Mouse (Mus musculus) liver, embryonic 11.5 days (tissue): ENCODE results near the gene Zfp148. TPM values are rescaled to one million over a fixed set of nuclear protein-coding genes. Genes with fewer than 3 reads are reported as not detected.
"Not testable (repeated sequence)": the region's sequence is repeated elsewhere in the genome, so short reads cannot be mapped to it uniquely, and the experiment has no call there.

Source experiments
- ATAC-seq: fragments of 200-750 bp; cut with Nextera tagmentation; replicated peaks from 2 replicates; pipeline ENCODE4 v1.8.0; 2017; ENCODE audit warnings: moderate number of reproducible peaks, mild to moderate bottlenecking, moderate TSS enrichment, moderate library complexity; ENCODE audit not compliant: low FRiP score
- DNase-seq: peaks from one replicate; pipeline ENCODE4 v3.0.0-alpha.2; 2017; ENCODE audit warnings: low spot score
- H3K27ac ChIP-seq: fragments of 300-500 bp; sonication (generic); 2 replicates; pipeline ENCODE4 v1.5.1; 2014; ENCODE audit warnings: mild to moderate bottlenecking, low read depth, low read length, control low read depth
- H3K27me3 ChIP-seq: fragments of 300-500 bp; sonication (generic); replicated peaks from 2 replicates; pipeline ENCODE4 v1.6.1; 2014; ENCODE audit warnings: low read length, mixed read lengths; ENCODE audit not compliant: control insufficient read depth, insufficient read depth
- H3K36me3 ChIP-seq: fragments of 300-500 bp; sonication (generic); 2 replicates; pipeline ENCODE4 v1.6.1; 2014; ENCODE audit warnings: mild to moderate bottlenecking, low read length, moderate library complexity, mixed read lengths; ENCODE audit not compliant: control insufficient read depth, insufficient read depth
- H3K4me1 ChIP-seq: fragments of 300-500 bp; sonication (generic); replicated peaks from 2 replicates; pipeline ENCODE4 v1.6.1; 2014; ENCODE audit warnings: low read length, mixed read lengths; ENCODE audit not compliant: control insufficient read depth, insufficient read depth
- H3K4me2 ChIP-seq: fragments of 300-500 bp; sonication (generic); 2 replicates; pipeline ENCODE4 v1.6.1; 2014; ENCODE audit warnings: mild to moderate bottlenecking, control low read depth, moderate library complexity
- H3K4me3 ChIP-seq: fragments of 300-500 bp; sonication (generic); 2 replicates; pipeline ENCODE4 v1.5.1; 2014; ENCODE audit warnings: low read depth, low read length, control low read depth
- H3K9ac ChIP-seq: fragments of 300-500 bp; sonication (generic); 2 replicates; pipeline ENCODE4 v1.6.1; 2014; ENCODE audit warnings: low read depth, low read length, control low read depth
- H3K9me3 ChIP-seq: fragments of 300-500 bp; sonication (generic); 2 replicates; pipeline ENCODE4 v1.6.1; 2016; ENCODE audit warnings: low read length, inconsistent platforms, mixed read lengths; ENCODE audit not compliant: control insufficient read depth
- WGBS: fragments of 180-500 bp; shearing (Covaris S2); extraction: QIAGEN DNeasy Blood & Tissue Kit; methylation state at CpG from one replicate; pipeline ENCODE4 v1.1.7; 2014; 5-methylcytosine and 5-hydroxymethylcytosine counted together
- polyA plus RNA-seq: library from polyadenylated mRNA; unstranded; fragments of >200 nt; fragmentation: Nextera tagmentation; extraction: Ambion mirVana; gene quantifications from 2 replicates; pipeline ENCODE4 v1.2.1, GENCODE M21; 2014

Zfp148 gene
- polyA plus RNA-seq, 1 experiment from 2014 or later: 27.5 TPM

GRCm38 (mm10) chr16:33373326-33373725, 7.3 kb upstream of the Zfp148 start:
- Histone ChIP-seq H3K27me3 (no peaks in the 10 kb centered on the region), H3K4me2 (no peak overlapping the region), H3K4me3 (no peak overlapping the region), H3K9me3 (no peaks in the 10 kb centered on the region), H3K4me1 (0 out of 2 replicates have a peak, but pooled peaks cover 2% of the 10 kb centered on the region), H3K27ac (no peak overlapping the region), H3K36me3 (no peaks in the 10 kb centered on the region), H3K9ac (no peak overlapping the region)
- no peak for DNase-seq
- WGBS: 98% methylated on average over 2 of the region's 2 CpGs
- ATAC-seq: no peak

GRCm38 (mm10) chr16:33376266-33376665, 4.4 kb upstream of the Zfp148 start:
- 0 out of 2 replicates have a peak, but pooled peaks cover 3% of the 10 kb centered on the region for H3K4me1 ChIP-seq
- no peak overlapping the region for H3K9ac ChIP-seq
- 76% methylated on average over 5 of the region's 5 CpGs for WGBS
- H3K36me3 ChIP-seq: no peaks in the 10 kb centered on the region
- no peaks in the 10 kb centered on the region for H3K27me3 ChIP-seq
- no peak overlapping the region for H3K4me2 ChIP-seq
- no peak overlapping the region for H3K4me3 ChIP-seq
- ATAC-seq: no peak
- no peak for DNase-seq
- no peak overlapping the region for H3K27ac ChIP-seq
- no peaks in the 10 kb centered on the region for H3K9me3 ChIP-seq

- ATAC-seq (no peak), DNase-seq (no peak)
- H3K4me1 ChIP-seq: peaks cover 8% of the 10 kb centered on the region; the same call in 1 of the 2 replicates
- H3K4me3 ChIP-seq: peak overlapping the region; percentile 98
- H3K27ac ChIP-seq: no peak overlapping the region; the same call in 1 of the 2 replicates
- peak overlapping the region; percentile 97 for H3K9ac ChIP-seq
- no peaks in the 10 kb centered on the region; the same call in 1 of the 2 replicates for H3K36me3 ChIP-seq
- no peaks in the 10 kb centered on the region for H3K27me3 ChIP-seq
- WGBS: 78% methylated on average over 6 of the region's 6 CpGs
- H3K4me2 ChIP-seq: peak overlapping the region; percentile 77
- no peaks in the 10 kb centered on the region for H3K9me3 ChIP-seq
Measured at GRCm38 (mm10) chr16:33379219-33379943, 1.3 kb upstream of the Zfp148 start.

GRCm38 (mm10) chr16:33380882-33381613, 412 bp downstream of the Zfp148 start:
- Histone ChIP-seq H3K27me3 (no peaks in the 10 kb centered on the region), H3K4me2 (peak overlapping the region; percentile 77), H3K27ac (peak overlapping the region; percentile 87), H3K4me3 (peak overlapping the region; percentile 98), H3K36me3 (no peaks in the 10 kb centered on the region; the same call in 1 of the 2 replicates), H3K4me1 (peaks cover 8% of the 10 kb centered on the region; the same call in 1 of the 2 replicates), H3K9ac (peak overlapping the region; percentile 97), H3K9me3 (no peaks in the 10 kb centered on the region)
- DNase-seq (peak; percentile 79), ATAC-seq (peak; percentile 71)
- under 1% methylated on average over 47 of the region's 80 CpGs for WGBS

- Histone ChIP-seq H3K4me2 (peak overlapping the region; percentile 77), H3K9ac (peak overlapping the region; percentile 97), H3K4me3 (peak overlapping the region; percentile 98), H3K9me3 (no peaks in the 10 kb centered on the region), H3K36me3 (no peaks in the 10 kb centered on the region; the same call in 1 of the 2 replicates), H3K4me1 (peaks cover 8% of the 10 kb centered on the region; the same call in 1 of the 2 replicates), H3K27ac (peak overlapping the region; percentile 87), H3K27me3 (no peaks in the 10 kb centered on the region)
- ATAC-seq: no peak
- DNase-seq: no peak
- 2% methylated on average over 18 of the region's 18 CpGs for WGBS
Measured at GRCm38 (mm10) chr16:33381614-33382245, 1.1 kb downstream of the Zfp148 start.

- DNase-seq (no peak), ATAC-seq (no peak)
- H3K9ac ChIP-seq: peak overlapping the region; percentile 97; the same call in 1 of the 2 replicates
- H3K27me3 ChIP-seq: no peaks in the 10 kb centered on the region
- peak overlapping the region; percentile 98 for H3K4me3 ChIP-seq
- no peak overlapping the region for H3K27ac ChIP-seq
- H3K9me3 ChIP-seq: no peaks in the 10 kb centered on the region
- peak overlapping the region; percentile 77 for H3K4me2 ChIP-seq
- 38% methylated on average over 4 of the region's 4 CpGs for WGBS
- H3K36me3 ChIP-seq: no peaks in the 10 kb centered on the region; the same call in 1 of the 2 replicates
- peaks cover 8% of the 10 kb centered on the region; the same call in 1 of the 2 replicates for H3K4me1 ChIP-seq
Measured at GRCm38 (mm10) chr16:33382341-33382740, 1.7 kb downstream of the Zfp148 start.

GRCm38 (mm10) chr16:33383584-33383983, 2.9 kb downstream of the Zfp148 start:
- no peak overlapping the region for H3K9ac ChIP-seq
- H3K36me3 ChIP-seq: no peaks in the 10 kb centered on the region; the same call in 1 of the 2 replicates
- no peak overlapping the region for H3K27ac ChIP-seq
- ATAC-seq: no peak
- H3K4me3 ChIP-seq: no peak overlapping the region
- H3K27me3 ChIP-seq: no peaks in the 10 kb centered on the region
- 88% methylated on average over 3 of the region's 3 CpGs for WGBS
- no peaks in the 10 kb centered on the region for H3K9me3 ChIP-seq
- no peak overlapping the region for H3K4me2 ChIP-seq
- DNase-seq: no peak
- peaks cover 8% of the 10 kb centered on the region; the same call in 1 of the 2 replicates for H3K4me1 ChIP-seq

GRCm38 (mm10) chr16:33384057-33384456, 3.4 kb downstream of the Zfp148 start:
- H3K27ac ChIP-seq, H3K36me3 ChIP-seq, H3K9ac ChIP-seq: not testable (repeated sequence)

More at GRCm38 (mm10) chr16:33384057-33384456, 3.4 kb downstream of the Zfp148 start:
- DNase-seq, H3K9me3 ChIP-seq, H3K27me3 ChIP-seq, H3K4me1 ChIP-seq, H3K4me2 ChIP-seq, ATAC-seq, H3K4me3 ChIP-seq: not testable (repeated sequence)
- 83% methylated on average over 2 of the region's 2 CpGs for WGBS
